Mouse (Mus musculus) G1E (cell line): ENCODE measurements around the gene Rtl3.

ENCODE experiments used
- CTCF ChIP-seq: IDR thresholded peaks from 2 replicates; pipeline ENCODE4 v1.5.1; 2012; ENCODE audit warnings: low read depth, low read length, inconsistent platforms, mixed read lengths
- GATA1 ChIP-seq: IDR thresholded peaks from 2 replicates; pipeline ENCODE4 v1.6.1; 2012; ENCODE audit warnings: borderline replicate concordance, low read length, inconsistent platforms, mixed read lengths
- POLR2AphosphoS5 ChIP-seq: IDR thresholded peaks from 2 replicates; pipeline ENCODE4 v1.6.1; 2012; ENCODE audit warnings: low read depth, low read length, inconsistent platforms; ENCODE audit not compliant: insufficient replicate concordance
- TAL1 ChIP-seq: conservative IDR thresholded peaks from 2 replicates; pipeline ENCODE4 v1.6.1; 2012; ENCODE audit warnings: low read depth, low read length, inconsistent platforms, mixed read lengths

GRCm38 (mm10) chrX:106871426-106871825 is 31.0 kb upstream of the Rtl3 start:
- TF ChIP-seq CTCF (no peak), POLR2AphosphoS5 (no peak), TAL1 (no peak), GATA1 (no peak)
